Mouse (Mus musculus) heart, adult 10 weeks (tissue): ENCODE data around the gene Znrf1. TPM values are rescaled to one million over a fixed set of nuclear protein-coding genes. Genes with fewer than 3 reads are reported as not detected.

Experiments used
- polyA plus RNA-seq: library from polyadenylated mRNA; stranded (reverse); fragments of 350-450 nt; fragmentation: Illumina TruSeq; extraction: RNeasy Lipid Tissue Mini Kit (QIAGEN cat#74804); gene quantifications from one replicate; pipeline ENCODE4 v1.2.3, GENCODE M21; 2014; ENCODE audit warnings: low read depth, low replicate concordance

The Znrf1 gene
- polyA plus RNA-seq = 57.5 TPM

GRCm38 (mm10) chr8:111536031-111536977 lies at the start of gene Znrf1:
Znrf1 (plus strand) TSS chr8:111536097.

GRCm38 (mm10) chr8:111521713-111522429 lies 14.0 kb upstream of the Znrf1 start, which contains the start of gene Wdr59:
Wdr59 (minus strand) TSS chr8:111522092.

GRCm38 (mm10) chr8:111630105-111630521 lies 94.2 kb downstream of the Znrf1 start, which contains the start of gene Ldhd:
Ldhd (minus strand) TSS chr8:111630374.

GRCm38 (mm10) chr8:111643264-111644141 lies 107.6 kb downstream of the Znrf1 start, which contains the start of gene Zfp1:
Zfp1 (plus strand) TSS chr8:111643401.

Other genes with a start within 250 kb of the Znrf1 start
- gene Rfwd3, start 235.9 kb upstream of the Znrf1 start, polyA plus RNA-seq = 17.4 TPM
- gene Mlkl, start 197.9 kb upstream of the Znrf1 start, polyA plus RNA-seq = 2.6 TPM
- not detected for gene Fa2h, start 142.3 kb upstream of the Znrf1 start, polyA plus RNA-seq
- gene Wdr59, start 14.0 kb upstream of the Znrf1 start, polyA plus RNA-seq = 5.8 TPM
- gene Ldhd, start 94.3 kb downstream of the Znrf1 start, polyA plus RNA-seq = 48.5 TPM
- 11.2 TPM for gene Zfp1, start 107.3 kb downstream of the Znrf1 start, polyA plus RNA-seq
- gene Ctrb1, start 154.9 kb downstream of the Znrf1 start, polyA plus RNA-seq = not detected
- gene Bcar1, start 207.7 kb downstream of the Znrf1 start, polyA plus RNA-seq = 14.6 TPM